Mouse (Mus musculus) ovary, postnatal 36 days (tissue): ENCODE results near the gene S100a4.
A peak's percentile ranks its signal among the peaks of the same experiment; 100 is the strongest.

Experiments
- DNase-seq: peaks from one replicate; pipeline ENCODE4 v3.0.0; 2022; ENCODE audit warnings: low spot score, mixed read lengths

S100a4 gene

GRCm38 (mm10) chr3:90603623-90604022, at the start of gene S100a4:
Gene S100a4 (plus strand): TSS chr3:90603771.
- no peak for DNase-seq

GRCm38 (mm10) chr3:90555954-90556353, 47.6 kb upstream of the S100a4 start:
- no peak for DNase-seq

- no peak for DNase-seq
Measured at GRCm38 (mm10) chr3:90560008-90560628, 43.5 kb upstream of the S100a4 start, which contains the start of gene S100a3. Gene S100a3 (plus strand): TSS chr3:90560578.

GRCm38 (mm10) chr3:90574691-90575090, 28.9 kb upstream of the S100a4 start:
- DNase-seq, result no peak

GRCm38 (mm10) chr3:90575320-90575719, 28.3 kb upstream of the S100a4 start:
- DNase-seq, result no peak

GRCm38 (mm10) chr3:90576351-90577001, 27.1 kb upstream of the S100a4 start:
- no peak for DNase-seq

GRCm38 (mm10) chr3:90579433-90579832, 24.1 kb upstream of the S100a4 start:
- DNase-seq, result no peak

GRCm38 (mm10) chr3:90581141-90581540, 22.4 kb upstream of the S100a4 start:
- DNase-seq, result no peak

GRCm38 (mm10) chr3:90582156-90582555, 21.4 kb upstream of the S100a4 start:
- no peak for DNase-seq

GRCm38 (mm10) chr3:90582556-90582955, 21.0 kb upstream of the S100a4 start:
- DNase-seq, result no peak

- no peak for DNase-seq
Measured at GRCm38 (mm10) chr3:90583893-90584292, 19.7 kb upstream of the S100a4 start.

- DNase-seq, result peak; percentile 41
Measured at GRCm38 (mm10) chr3:90585595-90585994, 18.0 kb upstream of the S100a4 start.

GRCm38 (mm10) chr3:90586016-90586643, 17.4 kb upstream of the S100a4 start:
- no peak for DNase-seq

- peak; percentile 52 for DNase-seq
Measured at GRCm38 (mm10) chr3:90586906-90587305, 16.7 kb upstream of the S100a4 start.

GRCm38 (mm10) chr3:90587361-90588101, 16.0 kb upstream of the S100a4 start:
- DNase-seq, result no peak

GRCm38 (mm10) chr3:90589390-90589789, 14.2 kb upstream of the S100a4 start:
- no peak for DNase-seq

- no peak for DNase-seq
Measured at GRCm38 (mm10) chr3:90589947-90590346, 13.6 kb upstream of the S100a4 start, which contains the start of gene S100a2. Gene S100a2 (plus strand): TSS chr3:90590247.

- no peak for DNase-seq
Measured at GRCm38 (mm10) chr3:90594466-90594865, 9.1 kb upstream of the S100a4 start.

GRCm38 (mm10) chr3:90595556-90595955, 8.0 kb upstream of the S100a4 start:
- no peak for DNase-seq

- no peak for DNase-seq
Measured at GRCm38 (mm10) chr3:90596810-90597209, 6.8 kb upstream of the S100a4 start.

GRCm38 (mm10) chr3:90597736-90598135, 5.8 kb upstream of the S100a4 start:
- DNase-seq, result no peak

GRCm38 (mm10) chr3:90598212-90598611, 5.4 kb upstream of the S100a4 start:
- DNase-seq, result no peak
